Mouse (Mus musculus) frontal cortex, postnatal 10 days (tissue): ENCODE data around the gene Cadps2.
A peak's percentile ranks its signal among the peaks of the same experiment; 100 is the strongest.

Experiments used
- DNase-seq, 2 experiments: peaks; one replicate each; pipeline ENCODE4 v3.0.0; 2022; ENCODE audit warnings: low spot score in 2 of 2, mixed read lengths in 1 of 2

Cadps2 gene

GRCm38 (mm10) chr6:23567651-23568050 is 271.6 kb downstream of the Cadps2 start:
- no peak for DNase-seq

GRCm38 (mm10) chr6:23549874-23550273 is 289.3 kb downstream of the Cadps2 start:
- no peak for DNase-seq

- DNase-seq = no peak
Measured at GRCm38 (mm10) chr6:23523710-23524109, 315.5 kb downstream of the Cadps2 start.

- DNase-seq = no peak
Measured at GRCm38 (mm10) chr6:23522556-23522955, 316.7 kb downstream of the Cadps2 start.

- no peak for DNase-seq
Measured at GRCm38 (mm10) chr6:23498611-23499010, 340.6 kb downstream of the Cadps2 start.

GRCm38 (mm10) chr6:23491804-23492203 is 347.4 kb downstream of the Cadps2 start:
- DNase-seq = no peak

GRCm38 (mm10) chr6:23490431-23490830 is 348.8 kb downstream of the Cadps2 start:
- no peak for DNase-seq

GRCm38 (mm10) chr6:23489046-23489445 is 350.2 kb downstream of the Cadps2 start:
- DNase-seq = no peak

GRCm38 (mm10) chr6:23472686-23473085 is 366.5 kb downstream of the Cadps2 start:
- no peak for DNase-seq

GRCm38 (mm10) chr6:23471830-23472229 is 367.4 kb downstream of the Cadps2 start:
- no peak for DNase-seq

- DNase-seq = no peak
Measured at GRCm38 (mm10) chr6:23467885-23468284, 371.3 kb downstream of the Cadps2 start.

GRCm38 (mm10) chr6:23462600-23463280 is 376.5 kb downstream of the Cadps2 start:
- DNase-seq = no peak

GRCm38 (mm10) chr6:23457748-23458147 is 381.5 kb downstream of the Cadps2 start:
- DNase-seq = peak in 1 of 2 experiments; percentile 45

GRCm38 (mm10) chr6:23453907-23454306 is 385.3 kb downstream of the Cadps2 start:
- DNase-seq = no peak

- DNase-seq = no peak
Measured at GRCm38 (mm10) chr6:23439897-23440296, 399.3 kb downstream of the Cadps2 start.

- no peak for DNase-seq
Measured at GRCm38 (mm10) chr6:23410256-23411049, 428.8 kb downstream of the Cadps2 start.

- no peak for DNase-seq
Measured at GRCm38 (mm10) chr6:23394131-23394530, 445.1 kb downstream of the Cadps2 start.

- DNase-seq = no peak
Measured at GRCm38 (mm10) chr6:23392711-23393110, 446.5 kb downstream of the Cadps2 start.

- no peak for DNase-seq
Measured at GRCm38 (mm10) chr6:23386711-23387110, 452.5 kb downstream of the Cadps2 start.

- DNase-seq = no peak
Measured at GRCm38 (mm10) chr6:23383004-23383347, 456.2 kb downstream of the Cadps2 start.

- no peak for DNase-seq
Measured at GRCm38 (mm10) chr6:23382283-23383003, 456.8 kb downstream of the Cadps2 start.

- no peak for DNase-seq
Measured at GRCm38 (mm10) chr6:23376327-23376726, 462.9 kb downstream of the Cadps2 start.
